Mouse (Mus musculus): ENCODE measurements around the gene Cog8. TPM values are rescaled to one million over a fixed set of nuclear protein-coding genes. Genes with fewer than 3 reads are reported as not detected.

Gene Cog8
- 54.3 and 75.4 TPM in 2 replicates for polyA plus RNA-seq (2021; fragmentation: Nextera tagmentation)
- long read RNA-seq, experiment 1, full-length matches to known transcripts, result 22 of 37 reads
- long read RNA-seq, experiment 1, partial matches to known transcripts, result 6 of 37 reads
- long read RNA-seq, experiment 1, other reads (novel, unspliced or antisense), result 9 of 37 reads
- long read RNA-seq, experiment 2, full-length matches to known transcripts, result 175 of 238 reads
- long read RNA-seq, experiment 2, partial matches to known transcripts, result 27 of 238 reads
- long read RNA-seq, experiment 2, other reads (novel, unspliced or antisense), result 36 of 238 reads

DNA sequence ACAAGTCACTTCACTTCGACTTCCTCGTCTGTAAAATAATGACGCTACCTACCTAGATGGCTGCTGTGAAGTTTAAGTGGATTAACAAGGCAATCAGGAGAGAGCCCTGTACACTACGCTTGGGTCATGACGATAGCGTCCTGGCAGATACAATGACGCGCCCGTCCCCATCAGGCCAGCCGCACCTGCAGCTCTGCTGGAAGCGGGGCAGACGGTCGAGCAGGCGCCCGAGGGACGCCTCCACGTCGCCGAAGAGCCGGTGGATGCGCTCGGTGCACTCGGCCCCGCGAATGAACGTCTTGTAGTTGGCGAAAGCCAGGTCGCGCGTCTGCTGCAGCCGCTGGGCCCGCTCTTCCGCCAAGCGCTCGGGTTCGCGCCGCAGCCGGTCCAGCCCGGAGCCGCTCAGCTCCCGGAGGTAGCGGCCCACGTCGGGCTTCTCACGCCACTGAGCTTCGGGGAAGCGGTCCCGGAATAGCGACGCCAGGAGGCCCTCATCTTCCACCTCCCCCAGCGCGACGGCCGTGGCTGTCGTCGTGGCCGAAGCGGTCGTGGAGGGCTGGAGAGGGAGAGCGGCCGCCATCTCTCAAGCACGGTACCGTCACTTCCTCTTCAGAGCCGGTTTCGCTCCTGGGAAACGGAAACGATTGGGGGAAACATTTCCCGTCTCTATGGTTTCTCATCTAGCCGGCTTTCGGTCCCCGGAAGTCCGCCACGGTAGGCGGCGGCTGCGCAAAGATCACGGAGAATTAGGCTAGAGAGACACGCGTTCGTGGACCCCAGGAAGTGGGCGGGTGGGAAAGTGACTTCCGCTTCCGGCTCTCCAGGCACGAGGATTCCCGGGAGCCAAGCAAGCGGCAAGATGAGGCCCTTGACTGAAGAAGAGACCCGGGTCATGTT is at the start of gene Cog8, which contains the start of gene Nip7:
Gene Cog8, minus strand, starts transcription at position 614 of the 897 bp plus-strand sequence.
Gene Nip7, plus strand, starts transcription at position 802 of the 897 bp plus-strand sequence.

GRCm38 (mm10) chr8:107096366-107097036 is 40.0 kb upstream of the Cog8 start, which contains the start of gene Terf2:
Gene Terf2, minus strand, starts transcription at chr8:107096547.

GRCm38 (mm10) chr8:107065511-107066496 is 9.3 kb upstream of the Cog8 start, which contains the start of gene Tmed6:
Gene Tmed6, minus strand, starts transcription at chr8:107065644.

GRCm38 (mm10) chr8:107048061-107048941 is 8.2 kb downstream of the Cog8 start, which contains the start of gene Pdf:
Gene Pdf, minus strand, starts transcription at chr8:107048614.

DNA sequence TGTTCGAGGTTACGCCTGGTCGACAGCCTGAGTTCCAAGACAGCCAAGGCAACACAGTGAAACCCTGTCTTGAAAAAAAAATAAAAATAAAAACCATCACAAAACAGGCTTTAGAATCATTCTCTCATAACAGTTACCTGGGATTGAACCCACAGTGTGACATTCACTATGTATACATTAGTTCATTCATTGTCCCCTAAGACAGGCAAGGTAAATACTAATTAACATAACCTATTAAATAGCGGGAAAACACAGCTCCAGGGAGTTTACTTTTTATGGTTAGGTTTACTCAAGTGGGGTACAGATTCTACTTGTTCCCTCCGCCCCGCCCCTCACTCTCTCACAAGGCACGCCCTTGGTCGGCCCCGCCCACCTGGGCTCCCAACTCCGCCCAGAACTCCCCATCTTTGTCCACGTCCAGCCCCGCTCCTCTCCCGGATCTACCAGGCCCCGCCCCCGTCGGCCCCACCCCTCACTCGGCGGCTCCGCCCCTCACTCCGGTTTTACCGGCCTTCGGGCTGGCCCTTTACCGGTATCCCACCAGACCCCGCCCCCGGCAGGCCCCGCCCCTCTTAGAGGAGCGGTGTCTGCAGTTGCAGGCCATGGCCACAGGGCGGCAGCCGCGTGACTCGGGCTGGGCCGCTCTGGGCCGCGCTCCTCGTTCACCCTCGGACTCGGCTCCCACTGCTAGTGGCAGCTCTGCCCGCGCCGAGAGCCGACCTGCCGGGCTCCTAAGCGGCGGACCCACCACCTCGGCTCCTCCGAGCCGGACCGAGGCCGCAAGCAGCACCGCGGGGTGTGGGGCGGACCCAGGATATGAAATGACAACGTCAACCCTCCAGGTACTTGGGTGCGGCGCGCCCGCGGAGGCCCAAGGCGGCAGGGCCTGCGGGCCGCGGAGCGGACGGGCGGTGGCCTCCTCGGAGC is 25.6 kb downstream of the Cog8 start, which contains the start of gene Vps4a:
Gene Vps4a, plus strand, starts transcription at position 573 of the 927 bp plus-strand sequence.

Small RNA genes lying within 50 kb of the gene (microRNA-seq; reads per million reads assigned to microRNA genes)
- 2.1 reads per million, percentile 3 among the genes with 10 or more reads in this experiment for gene Mir7075

Other genes with a start within 250 kb of the Cog8 start
- 0.20 and 0.40 TPM in 2 replicates for gene Has3, start 186.4 kb downstream of the Cog8 start, polyA plus RNA-seq (2021; fragmentation: Nextera tagmentation)
- 24.4 and 26.2 TPM in 2 replicates for gene Utp4, start 163.1 kb downstream of the Cog8 start, polyA plus RNA-seq (2021; fragmentation: Nextera tagmentation)
- gene Sntb2, start 120.9 kb downstream of the Cog8 start, polyA plus RNA-seq (2021; fragmentation: Nextera tagmentation), result 3.3 and 3.6 TPM in 2 replicates
- gene Vps4a, start 25.5 kb downstream of the Cog8 start, polyA plus RNA-seq (2021; fragmentation: Nextera tagmentation), result 109 and 128 TPM in 2 replicates
- gene Pdf, start 8.1 kb downstream of the Cog8 start, polyA plus RNA-seq (2021; fragmentation: Nextera tagmentation), result 51.7 and 54.3 TPM in 2 replicates
- gene Nip7, start 188 bp upstream of the Cog8 start, polyA plus RNA-seq (2021; fragmentation: Nextera tagmentation), result 26.4 and 31.4 TPM in 2 replicates
- not detected in 2 replicates for gene Tmed6, start 9.0 kb upstream of the Cog8 start, polyA plus RNA-seq (2021; fragmentation: Nextera tagmentation)
- 4.9 and 5.0 TPM in 2 replicates for gene Terf2, start 39.9 kb upstream of the Cog8 start, polyA plus RNA-seq (2021; fragmentation: Nextera tagmentation)
- gene Cyb5b, start 94.0 kb upstream of the Cog8 start, polyA plus RNA-seq (2021; fragmentation: Nextera tagmentation), result 48.3 and 62.1 TPM in 2 replicates
- gene Nfat5, start 236.8 kb upstream of the Cog8 start, polyA plus RNA-seq (2021; fragmentation: Nextera tagmentation), result 4.6 and 5.7 TPM in 2 replicates